Mouse (Mus musculus): ENCODE measurements around the gene Mea1.

DNA sequence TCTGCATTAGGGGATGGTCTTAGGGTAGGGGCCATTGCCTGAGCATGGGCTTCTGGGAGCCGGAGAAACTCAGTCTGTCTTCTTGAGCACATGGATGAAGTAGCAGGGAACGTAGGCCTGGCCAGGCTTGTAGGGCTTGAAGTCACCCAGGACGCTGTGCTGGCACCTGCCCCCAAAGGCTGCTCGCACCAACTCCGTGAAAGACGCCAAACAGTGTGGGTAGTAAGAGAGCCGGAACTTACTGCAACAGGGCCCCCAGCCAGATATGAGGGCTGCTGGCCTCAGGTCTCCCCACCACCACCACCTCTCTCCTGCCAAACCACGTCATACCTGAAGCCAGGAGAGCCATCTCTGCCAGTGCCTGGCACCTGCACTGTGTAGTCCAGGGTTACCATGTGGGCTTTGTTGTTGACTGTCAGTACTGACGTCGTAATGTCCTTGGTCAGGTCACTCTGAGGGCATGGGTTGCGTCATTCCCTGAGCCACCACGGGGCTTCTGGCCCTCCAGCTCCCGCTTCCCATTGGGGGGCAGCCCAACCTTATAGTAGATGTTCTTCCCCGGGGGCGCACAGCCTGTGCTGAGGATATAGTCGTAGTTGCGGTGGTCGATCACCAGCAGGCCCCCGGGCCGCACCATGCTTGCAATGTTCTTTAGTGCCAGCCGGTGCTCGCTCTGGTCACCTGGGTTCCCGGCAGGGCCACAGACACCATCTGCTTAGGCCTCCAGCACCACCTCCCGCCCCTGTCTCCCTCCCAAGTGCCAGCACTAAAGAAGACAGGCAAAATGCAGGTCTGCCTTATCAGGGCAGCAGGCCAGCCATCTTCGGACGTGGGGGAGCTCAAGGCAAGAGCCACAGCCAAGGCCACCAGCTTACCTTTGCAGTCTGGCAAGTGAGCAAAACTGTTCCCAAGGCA lies 47.4 kb downstream of the Mea1 start:
- no peak for TF ChIP-seq GATA1 (IDR thresholded peaks at IDR 0.05; ENCODE audit: borderline replicate concordance, low read length)
- TF ChIP-seq FLI1 (IDR thresholded peaks at IDR 0.05; ENCODE audit: low read length) = no peak

Measured in megakaryocyte, embryonic 14.5 days (primary cell).